Mouse (Mus musculus): ENCODE results near the gene Rora. TPM values are rescaled to one million over a fixed set of nuclear protein-coding genes. Genes with fewer than 3 reads are reported as not detected.

The Rora gene
- total RNA-seq, 1 experiment from 2014 or later = 3.4 TPM

DNA sequence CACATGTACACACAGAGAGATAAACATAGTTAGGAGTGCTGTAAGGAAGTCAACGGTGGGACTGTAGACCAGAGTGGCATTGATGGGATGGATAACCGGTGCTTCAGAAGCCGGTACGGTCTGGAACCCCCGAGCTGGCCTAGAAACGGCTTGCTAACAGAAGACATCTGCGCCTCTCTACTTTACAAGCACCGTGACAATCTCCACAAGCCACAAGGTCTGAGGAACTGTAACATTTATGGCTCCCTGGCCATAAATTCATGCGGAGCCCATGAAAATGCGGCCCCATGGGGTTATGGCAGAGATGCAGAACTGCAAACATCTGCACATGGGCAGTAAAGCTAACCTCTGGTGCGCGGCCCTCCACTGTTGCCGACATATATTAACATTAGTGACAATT, 141.7 kb downstream of the Rora start:
- ATAC-seq (replicated peaks; ENCODE audit: insufficient number of reproducible peaks, low FRiP score, low TSS enrichment, poor library complexity, severe bottlenecking) = no peak

GRCm38 (mm10) chr9:68798221-68798620, 144.6 kb downstream of the Rora start:
- ATAC-seq (replicated peaks; ENCODE audit: insufficient number of reproducible peaks, low FRiP score, low TSS enrichment, poor library complexity, severe bottlenecking) = no peak

DNA sequence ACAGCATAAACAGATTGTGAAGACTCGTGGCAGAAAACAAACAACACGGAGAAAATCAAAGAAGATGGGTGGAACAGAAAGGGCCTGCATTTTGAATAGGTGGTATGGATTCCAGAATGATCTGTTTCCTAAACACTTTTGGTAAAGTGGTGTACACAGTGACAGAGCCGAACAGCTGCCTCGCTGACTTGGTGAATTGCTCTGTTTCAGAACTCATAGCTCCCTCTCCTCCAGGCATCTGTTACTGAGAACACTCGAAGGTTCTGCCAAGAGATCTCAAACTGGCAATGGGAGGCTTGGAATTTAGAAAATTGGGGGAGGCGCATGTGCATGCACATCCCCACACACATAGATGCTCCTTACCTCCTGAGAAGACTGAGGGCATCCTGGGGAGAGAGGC, 145.5 kb downstream of the Rora start:
- no peak for ATAC-seq (replicated peaks; ENCODE audit: insufficient number of reproducible peaks, low FRiP score, low TSS enrichment, poor library complexity, severe bottlenecking)

DNA sequence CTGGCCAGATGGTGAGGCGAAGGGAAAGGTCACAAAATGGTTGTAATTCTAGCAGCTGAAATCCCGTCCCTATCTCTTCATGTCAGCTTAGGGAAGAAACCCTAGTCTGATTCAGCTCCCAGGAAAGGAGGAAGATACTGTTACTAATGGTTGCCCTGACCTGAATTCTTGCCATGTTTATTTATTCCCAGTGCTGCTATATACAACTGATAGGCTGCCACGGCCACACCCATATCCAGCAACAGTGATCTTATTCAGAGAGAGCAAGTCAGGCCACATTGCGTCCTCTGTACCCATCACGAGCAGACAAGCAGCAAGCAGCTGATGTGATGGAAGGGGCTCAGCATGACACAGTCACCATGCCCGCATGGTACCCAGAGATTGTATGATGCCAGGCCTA, 150.6 kb downstream of the Rora start:
- no peak for ATAC-seq (replicated peaks; ENCODE audit: insufficient number of reproducible peaks, low FRiP score, low TSS enrichment, poor library complexity, severe bottlenecking)

- ATAC-seq (replicated peaks; ENCODE audit: insufficient number of reproducible peaks, low FRiP score, low TSS enrichment, poor library complexity, severe bottlenecking) = no peak
These were observed 152.2 kb downstream of the Rora start for GRCm38 (mm10) chr9:68805776-68806175.

DNA sequence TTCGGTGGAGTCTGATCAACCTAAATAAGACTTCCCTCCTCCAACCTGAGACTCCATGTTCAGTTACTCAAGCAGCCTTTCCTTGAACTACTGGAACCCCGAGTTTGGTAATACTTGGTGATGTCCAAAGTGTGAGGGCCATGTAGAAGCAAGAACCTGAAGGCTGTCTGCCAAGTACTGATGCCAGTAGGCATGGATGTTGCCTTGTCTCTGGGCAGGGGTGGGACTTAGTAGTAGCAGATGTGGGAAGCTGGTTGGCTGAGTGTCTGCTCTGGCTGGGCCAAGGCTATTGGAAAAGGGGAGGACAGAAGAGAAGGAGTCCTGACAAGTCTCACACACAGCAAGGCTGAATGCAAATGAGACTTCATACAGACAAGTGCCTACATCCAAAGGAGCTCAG, 154.1 kb downstream of the Rora start:
- no peak for ATAC-seq (replicated peaks; ENCODE audit: insufficient number of reproducible peaks, low FRiP score, low TSS enrichment, poor library complexity, severe bottlenecking)

GRCm38 (mm10) chr9:68809536-68809935, 155.9 kb downstream of the Rora start:
- no peak for ATAC-seq (replicated peaks; ENCODE audit: insufficient number of reproducible peaks, low FRiP score, low TSS enrichment, poor library complexity, severe bottlenecking)

- no peak for ATAC-seq (replicated peaks; ENCODE audit: insufficient number of reproducible peaks, low FRiP score, low TSS enrichment, poor library complexity, severe bottlenecking)
These were observed 161.1 kb downstream of the Rora start for GRCm38 (mm10) chr9:68814723-68815122.

- ATAC-seq (replicated peaks; ENCODE audit: insufficient number of reproducible peaks, low FRiP score, low TSS enrichment, poor library complexity, severe bottlenecking) = no peak
These were observed 162.3 kb downstream of the Rora start for GRCm38 (mm10) chr9:68815877-68816276.

DNA sequence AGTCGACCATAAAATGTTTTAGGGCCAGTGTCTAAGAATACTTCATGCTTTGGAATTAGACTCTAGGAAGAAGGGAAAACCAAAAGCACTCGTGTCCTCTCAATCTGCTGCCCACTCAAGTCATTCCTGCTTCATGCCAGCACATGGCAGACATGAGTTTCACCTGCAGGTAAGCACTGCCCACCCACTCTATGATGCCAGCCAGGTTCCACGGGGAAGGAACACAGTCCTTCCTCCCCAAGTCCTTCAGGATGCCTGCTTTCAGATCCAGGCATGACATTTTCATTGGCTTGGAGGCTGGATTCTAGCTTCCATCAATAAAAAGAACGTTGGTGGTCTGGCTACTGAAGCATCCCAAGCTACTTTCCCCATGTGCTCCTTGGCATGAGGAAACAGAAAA, 166.4 kb downstream of the Rora start:
- ATAC-seq (replicated peaks; ENCODE audit: insufficient number of reproducible peaks, low FRiP score, low TSS enrichment, poor library complexity, severe bottlenecking) = no peak

DNA sequence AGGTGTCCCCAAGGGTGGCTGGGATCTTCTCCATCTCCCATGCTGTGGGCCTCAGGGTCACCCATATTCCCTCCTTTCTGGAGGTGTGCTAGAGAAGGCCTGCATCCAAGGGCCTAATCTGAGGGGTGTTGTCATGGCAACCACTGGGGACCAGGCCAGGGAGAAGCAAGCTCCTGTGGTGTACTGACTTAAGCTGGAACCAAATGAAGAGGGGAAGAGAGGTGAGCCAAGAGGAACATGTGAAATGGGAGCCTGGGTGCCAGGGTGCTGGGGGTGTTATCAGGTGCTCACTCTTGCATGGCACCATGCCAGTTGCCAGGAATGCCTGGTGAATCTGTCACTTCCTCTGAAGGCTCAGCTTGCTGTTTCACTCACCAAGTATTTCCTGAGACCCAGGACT, 166.9 kb downstream of the Rora start:
- no peak for ATAC-seq (replicated peaks; ENCODE audit: insufficient number of reproducible peaks, low FRiP score, low TSS enrichment, poor library complexity, severe bottlenecking)

- no peak for ATAC-seq (replicated peaks; ENCODE audit: insufficient number of reproducible peaks, low FRiP score, low TSS enrichment, poor library complexity, severe bottlenecking)
These were observed 167.8 kb downstream of the Rora start for GRCm38 (mm10) chr9:68821388-68821787.

DNA sequence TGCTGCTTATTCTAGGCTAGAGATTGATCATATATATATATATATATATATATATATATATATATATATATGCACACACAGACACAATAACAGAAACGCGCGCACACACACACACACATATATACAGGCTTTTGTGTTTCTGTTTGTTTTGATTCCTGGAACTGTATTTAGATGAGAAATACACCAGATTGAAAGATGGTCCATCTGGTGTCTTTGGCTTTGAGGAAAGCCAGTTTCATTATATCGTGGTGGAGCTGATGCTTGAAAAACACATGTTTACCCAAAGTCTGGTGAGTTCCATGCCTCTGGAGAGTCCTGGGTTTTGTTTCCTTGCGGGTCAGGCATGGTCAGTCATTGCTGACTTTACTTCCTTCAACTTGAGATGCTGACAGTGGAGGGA, 169.7 kb downstream of the Rora start:
- ATAC-seq (replicated peaks; ENCODE audit: insufficient number of reproducible peaks, low FRiP score, low TSS enrichment, poor library complexity, severe bottlenecking) = no peak

DNA sequence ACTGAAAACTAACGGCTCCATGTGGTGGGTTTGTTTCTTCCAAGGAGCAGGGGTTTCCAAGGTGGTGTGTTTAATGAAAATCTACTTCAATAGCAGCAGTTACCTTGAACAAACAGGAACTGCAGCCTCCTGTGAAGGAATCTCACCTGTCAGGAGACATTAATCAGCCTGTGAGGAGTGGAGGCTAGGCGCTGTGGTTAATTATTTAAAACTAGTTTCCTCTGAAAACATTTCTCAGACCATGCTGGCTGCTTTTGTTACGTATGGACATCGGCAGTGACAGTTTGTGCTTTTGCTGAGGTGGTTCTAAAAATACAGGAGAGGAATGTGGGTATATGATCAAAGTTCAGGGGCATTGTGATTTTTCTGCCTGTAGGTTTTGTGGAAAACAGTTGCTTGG, 171.5 kb downstream of the Rora start:
- no peak for ATAC-seq (replicated peaks; ENCODE audit: insufficient number of reproducible peaks, low FRiP score, low TSS enrichment, poor library complexity, severe bottlenecking)

- no peak for ATAC-seq (replicated peaks; ENCODE audit: insufficient number of reproducible peaks, low FRiP score, low TSS enrichment, poor library complexity, severe bottlenecking)
These were observed 172.3 kb downstream of the Rora start for GRCm38 (mm10) chr9:68825841-68826240.

GRCm38 (mm10) chr9:68827441-68827840, 173.9 kb downstream of the Rora start:
- ATAC-seq (replicated peaks; ENCODE audit: insufficient number of reproducible peaks, low FRiP score, low TSS enrichment, poor library complexity, severe bottlenecking) = no peak

DNA sequence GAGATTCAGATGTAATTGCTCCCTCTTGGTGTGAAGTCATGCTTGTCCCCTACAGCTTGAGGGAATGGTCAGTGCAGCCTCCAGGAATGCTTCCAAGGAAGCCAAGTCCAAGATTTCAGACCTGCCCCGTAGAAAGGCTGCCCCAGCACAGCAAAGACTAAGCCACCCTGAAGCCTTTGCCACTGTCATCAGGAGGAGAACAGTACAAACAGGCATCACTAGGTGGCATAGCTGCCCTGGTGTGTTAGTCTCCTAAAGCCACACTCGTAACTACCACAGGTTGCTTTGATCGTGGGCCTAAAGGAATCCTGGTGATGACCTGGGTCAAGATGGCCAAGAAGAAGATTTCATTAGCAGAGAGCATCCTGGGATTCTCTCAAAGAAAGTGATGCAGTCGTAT, 176.3 kb downstream of the Rora start:
- no peak for ATAC-seq (replicated peaks; ENCODE audit: insufficient number of reproducible peaks, low FRiP score, low TSS enrichment, poor library complexity, severe bottlenecking)

DNA sequence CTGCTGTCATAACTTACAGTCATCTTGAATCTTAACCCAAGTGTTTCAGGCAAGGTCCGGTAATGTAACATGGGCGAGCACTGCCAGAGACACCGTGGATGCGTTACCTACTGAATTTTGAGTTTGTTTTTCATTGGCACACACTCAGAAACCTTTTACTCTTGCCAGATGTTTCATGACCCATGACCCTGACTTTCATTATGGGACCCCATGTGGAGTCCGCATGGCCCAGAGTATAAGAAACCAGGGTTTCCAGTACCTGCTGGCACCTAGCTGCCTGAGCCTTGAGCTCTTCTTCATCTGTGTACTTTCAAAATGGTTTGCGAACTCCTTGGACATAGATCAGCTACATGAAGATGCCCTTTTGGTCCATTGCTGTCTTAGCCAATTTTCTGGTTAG, 179.7 kb downstream of the Rora start:
- no peak for ATAC-seq (replicated peaks; ENCODE audit: insufficient number of reproducible peaks, low FRiP score, low TSS enrichment, poor library complexity, severe bottlenecking)

DNA sequence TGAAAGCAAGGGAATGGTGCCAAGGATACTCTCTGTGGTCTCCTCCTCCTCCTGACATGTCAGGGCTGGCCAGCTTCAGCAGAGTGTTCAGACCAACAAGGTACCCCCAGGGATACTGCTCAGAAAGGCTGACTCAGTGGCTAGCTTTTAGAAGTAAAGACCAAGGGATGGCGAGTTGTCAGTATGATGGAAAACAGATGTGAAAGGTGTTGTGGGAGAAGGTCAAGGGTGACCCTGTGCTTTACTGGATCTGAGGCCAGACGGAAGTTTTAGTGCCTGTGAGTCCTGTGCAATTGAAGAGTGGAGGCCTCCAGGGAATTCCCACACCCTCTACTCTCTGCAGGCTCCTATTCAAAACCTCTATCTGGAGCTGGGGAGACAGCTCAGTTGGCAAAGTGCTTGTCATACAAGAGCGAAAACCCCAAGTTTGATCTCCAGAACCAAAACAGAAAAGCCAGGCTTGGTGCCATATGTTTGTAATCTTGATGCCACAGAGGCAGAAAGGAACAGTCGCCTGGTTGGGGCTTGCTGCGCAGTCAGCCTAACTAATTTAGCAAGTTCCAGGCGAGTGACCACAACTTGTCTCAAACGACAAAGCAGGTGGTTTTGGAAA, 181.6 kb downstream of the Rora start:
- no peak for ATAC-seq (replicated peaks; ENCODE audit: insufficient number of reproducible peaks, low FRiP score, low TSS enrichment, poor library complexity, severe bottlenecking)

GRCm38 (mm10) chr9:68842134-68842892, 188.7 kb downstream of the Rora start:
- no peak for ATAC-seq (replicated peaks; ENCODE audit: insufficient number of reproducible peaks, low FRiP score, low TSS enrichment, poor library complexity, severe bottlenecking)

DNA sequence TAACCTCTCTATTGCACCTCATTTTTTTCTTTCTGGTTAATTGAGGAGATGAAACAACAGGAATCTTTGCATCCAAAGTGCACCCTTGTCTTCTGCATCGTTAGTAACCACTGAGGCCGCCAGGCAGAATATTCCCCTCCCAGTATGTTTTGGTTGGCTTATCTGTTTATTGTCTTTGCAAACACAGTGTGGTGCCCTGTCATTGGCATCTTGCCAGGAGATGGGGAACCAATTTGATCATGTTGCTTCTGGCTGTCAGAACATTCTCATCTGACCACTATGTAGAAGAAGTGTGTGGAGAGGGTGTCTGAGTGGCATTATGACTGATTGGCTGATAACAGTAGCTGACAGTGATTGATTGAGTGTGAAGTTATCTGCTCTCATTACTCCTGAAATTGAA, 192.0 kb downstream of the Rora start:
- ATAC-seq (replicated peaks; ENCODE audit: insufficient number of reproducible peaks, low FRiP score, low TSS enrichment, poor library complexity, severe bottlenecking) = no peak

Data from monocyte, adult 5-6 weeks (primary cell).